Mouse (Mus musculus): ENCODE measurements around the gene Gabarapl2. TPM values are rescaled to one million over a fixed set of nuclear protein-coding genes. Genes with fewer than 3 reads are reported as not detected.
A peak's percentile ranks its signal among the peaks of the same experiment; 100 is the strongest.

Gene Gabarapl2
- total and polyA plus RNA-seq, 3 experiments = 52.2 to 131 (median 129) TPM

GRCm38 (mm10) chr8:111920971-111921370, 19.5 kb upstream of the Gabarapl2 start:
- TF ChIP-seq CTCF (IDR thresholded peaks at IDR 0.05) (no peak), EP300 (IDR thresholded peaks at IDR 0.05; ENCODE audit: insufficient read depth, low read depth, low read length) (no peak), POLR2A (IDR thresholded peaks at IDR 0.05; ENCODE audit: insufficient read depth, low read depth, low read length) (no peak)
- DNase-seq = no peak
- Histone ChIP-seq H3K9ac (ENCODE audit: low read depth, low read length) (no peak overlapping the region), H3K4me1 (ENCODE audit: control insufficient read depth, insufficient read depth, low read length) (0 out of 2 replicates have a peak, but pooled peaks cover 2% of the 10 kb centered on the region), H3K27me3 (ENCODE audit: control insufficient read depth, insufficient read depth, low read length) (no peaks in the 10 kb centered on the region), H3K36me3 (ENCODE audit: control insufficient read depth, insufficient read depth, low read length) (no peaks in the 10 kb centered on the region), H3K27ac (no peak overlapping the region), H3K4me3 (no peak overlapping the region), H3K79me2 (replicated peaks; ENCODE audit: control insufficient read depth, insufficient read depth, low read length) (no peaks in the 10 kb centered on the region)
- WGBS = 79% methylated on average over 4 of the region's 4 CpGs
- intact Hi-C loops (cut with DNase I) = loop anchor here (5.0 kb wide), 1 partner anchor 39 kb away; no protein-coding TSS in a partner anchor

GRCm38 (mm10) chr8:111923383-111923804, 17.1 kb upstream of the Gabarapl2 start:
- WGBS = 7% methylated on average over 10 of the region's 10 CpGs
- no peaks in the 10 kb centered on the region for H3K27me3 ChIP-seq (ENCODE audit: control insufficient read depth, insufficient read depth, low read length)
- intact Hi-C loops (cut with DNase I) = loop anchor here (5.0 kb wide), 1 partner anchor 41 kb away; no protein-coding TSS in a partner anchor
- H3K79me2 ChIP-seq (replicated peaks; ENCODE audit: control insufficient read depth, insufficient read depth, low read length) = no peaks in the 10 kb centered on the region
- H3K4me3 ChIP-seq = 0 out of 2 replicates have a peak overlapping the region, but pooled peaks have one; percentile 33
- no peak overlapping the region for H3K27ac ChIP-seq
- TF ChIP-seq CTCF (IDR thresholded peaks at IDR 0.05) (peak; percentile 80), POLR2A (IDR thresholded peaks at IDR 0.05; ENCODE audit: insufficient read depth, low read depth, low read length) (no peak), EP300 (IDR thresholded peaks at IDR 0.05; ENCODE audit: insufficient read depth, low read depth, low read length) (0 out of 2 replicates have a peak, but pooled peaks have one; percentile 50)
- peak overlapping the region; percentile 53 for H3K9ac ChIP-seq (ENCODE audit: low read depth, low read length)
- peak; percentile 48 to 49 for DNase-seq
- H3K36me3 ChIP-seq (ENCODE audit: control insufficient read depth, insufficient read depth, low read length) = no peaks in the 10 kb centered on the region
- H3K4me1 ChIP-seq (ENCODE audit: control insufficient read depth, insufficient read depth, low read length) = 0 out of 2 replicates have a peak, but pooled peaks cover 2% of the 10 kb centered on the region

GRCm38 (mm10) chr8:111924976-111925375, 15.5 kb upstream of the Gabarapl2 start:
- 53% methylated on average over 7 of the region's 7 CpGs for WGBS
- no peak for TF ChIP-seq EP300 (IDR thresholded peaks at IDR 0.05; ENCODE audit: insufficient read depth, low read depth, low read length)
- TF ChIP-seq CTCF (IDR thresholded peaks at IDR 0.05) = no peak
- TF ChIP-seq POLR2A (IDR thresholded peaks at IDR 0.05; ENCODE audit: insufficient read depth, low read depth, low read length) = no peak
- H3K27ac ChIP-seq = no peak overlapping the region
- no peak for DNase-seq
- intact Hi-C loops (cut with DNase I) = loop anchor here (5.0 kb wide), 1 partner anchor 43 kb away; no protein-coding TSS in a partner anchor
- no peaks in the 10 kb centered on the region for H3K36me3 ChIP-seq (ENCODE audit: control insufficient read depth, insufficient read depth, low read length)
- 0 out of 2 replicates have a peak, but pooled peaks cover 2% of the 10 kb centered on the region for H3K4me1 ChIP-seq (ENCODE audit: control insufficient read depth, insufficient read depth, low read length)
- H3K4me3 ChIP-seq = no peak overlapping the region
- no peak overlapping the region for H3K9ac ChIP-seq (ENCODE audit: low read depth, low read length)
- no peaks in the 10 kb centered on the region for H3K27me3 ChIP-seq (ENCODE audit: control insufficient read depth, insufficient read depth, low read length)
- no peaks in the 10 kb centered on the region for H3K79me2 ChIP-seq (replicated peaks; ENCODE audit: control insufficient read depth, insufficient read depth, low read length)

GRCm38 (mm10) chr8:111929648-111930344, 10.7 kb upstream of the Gabarapl2 start:
- Histone ChIP-seq H3K79me2 (replicated peaks; ENCODE audit: control insufficient read depth, insufficient read depth, low read length) (no peaks in the 10 kb centered on the region), H3K4me1 (ENCODE audit: control insufficient read depth, insufficient read depth, low read length) (no peaks in the 10 kb centered on the region), H3K27ac (no peak overlapping the region), H3K9ac (ENCODE audit: low read depth, low read length) (no peak overlapping the region), H3K27me3 (ENCODE audit: control insufficient read depth, insufficient read depth, low read length) (no peaks in the 10 kb centered on the region), H3K4me3 (no peak overlapping the region), H3K36me3 (ENCODE audit: control insufficient read depth, insufficient read depth, low read length) (no peaks in the 10 kb centered on the region)
- TF ChIP-seq CTCF (IDR thresholded peaks at IDR 0.05) (no peak), EP300 (IDR thresholded peaks at IDR 0.05; ENCODE audit: insufficient read depth, low read depth, low read length) (no peak), POLR2A (IDR thresholded peaks at IDR 0.05; ENCODE audit: insufficient read depth, low read depth, low read length) (no peak)
- 42% methylated on average over 8 of the region's 8 CpGs for WGBS
- DNase-seq = no peak
- intact Hi-C loops (cut with DNase I) = no loop called here

- Histone ChIP-seq H3K27ac (no peak overlapping the region), H3K4me1 (ENCODE audit: control insufficient read depth, insufficient read depth, low read length) (no peaks in the 10 kb centered on the region), H3K4me3 (no peak overlapping the region), H3K9ac (ENCODE audit: low read depth, low read length) (no peak overlapping the region), H3K27me3 (ENCODE audit: control insufficient read depth, insufficient read depth, low read length) (no peaks in the 10 kb centered on the region), H3K79me2 (replicated peaks; ENCODE audit: control insufficient read depth, insufficient read depth, low read length) (no peaks in the 10 kb centered on the region), H3K36me3 (ENCODE audit: control insufficient read depth, insufficient read depth, low read length) (no peaks in the 10 kb centered on the region)
- intact Hi-C loops (cut with DNase I) = no loop called here
- 88% methylated on average over 16 of the region's 16 CpGs for WGBS
- no peak for TF ChIP-seq POLR2A (IDR thresholded peaks at IDR 0.05; ENCODE audit: insufficient read depth, low read depth, low read length)
- TF ChIP-seq EP300 (IDR thresholded peaks at IDR 0.05; ENCODE audit: insufficient read depth, low read depth, low read length) = no peak
- no peak for TF ChIP-seq CTCF (IDR thresholded peaks at IDR 0.05)
- no peak for DNase-seq
Observed at GRCm38 (mm10) chr8:111931721-111932120, 8.8 kb upstream of the Gabarapl2 start.

Data from heart, adult 2 months (tissue).